Mouse (Mus musculus): ENCODE measurements at regions not wholly inside any gene's neighbourhood (a gene's known extent, or its start where the extent isn't known, plus 50 kb on each side); places are given as distances from the start of the nearest gene placed in this dataset.

- DNase-seq (ENCODE audit: low spot score) (no peak), ATAC-seq (ENCODE audit: low FRiP score) (no peak)
- Histone ChIP-seq H3K27me3 (ENCODE audit: control insufficient read depth, insufficient read depth, low read length) (no peaks in the 10 kb centered on the region), H3K9me3 (ENCODE audit: control insufficient read depth, low read length) (no peaks in the 10 kb centered on the region), H3K4me1 (replicated peaks; ENCODE audit: control insufficient read depth, insufficient read depth, low read length) (no peaks in the 10 kb centered on the region), H3K27ac (no peak overlapping the region), H3K9ac (no peak overlapping the region), H3K36me3 (replicated peaks; ENCODE audit: control insufficient read depth, insufficient read depth) (no peaks in the 10 kb centered on the region), H3K4me2 (replicated peaks) (no peak overlapping the region), H3K4me3 (replicated peaks; ENCODE audit: low read length) (no peak overlapping the region)
- WGBS: 90% methylated on average over 8 of the region's 8 CpGs
These were observed 187.4 kb downstream of the Gpd2 start for GRCm38 (mm10) chr2:57424879-57425278.

- ATAC-seq (ENCODE audit: low FRiP score): no peak
- DNase-seq (ENCODE audit: low spot score): no peak
- Histone ChIP-seq H3K4me2 (replicated peaks) (no peak overlapping the region), H3K36me3 (replicated peaks; ENCODE audit: control insufficient read depth, insufficient read depth) (no peaks in the 10 kb centered on the region), H3K9ac (no peak overlapping the region), H3K9me3 (ENCODE audit: control insufficient read depth, low read length) (no peaks in the 10 kb centered on the region), H3K4me3 (replicated peaks; ENCODE audit: low read length) (no peak overlapping the region), H3K27ac (no peak overlapping the region), H3K4me1 (replicated peaks; ENCODE audit: control insufficient read depth, insufficient read depth, low read length) (no peaks in the 10 kb centered on the region), H3K27me3 (ENCODE audit: control insufficient read depth, insufficient read depth, low read length) (no peaks in the 10 kb centered on the region)
- 91% methylated on average over 5 of the region's 5 CpGs for WGBS
These were observed 188.0 kb downstream of the Gpd2 start for GRCm38 (mm10) chr2:57425439-57425838.

GRCm38 (mm10) chr2:57450996-57451770, 213.7 kb downstream of the Gpd2 start:
- Histone ChIP-seq H3K9ac (no peak overlapping the region), H3K27ac (no peak overlapping the region), H3K4me2 (replicated peaks) (no peak overlapping the region), H3K4me3 (replicated peaks; ENCODE audit: low read length) (no peak overlapping the region), H3K27me3 (ENCODE audit: control insufficient read depth, insufficient read depth, low read length) (no peaks in the 10 kb centered on the region), H3K4me1 (replicated peaks; ENCODE audit: control insufficient read depth, insufficient read depth, low read length) (no peaks in the 10 kb centered on the region), H3K9me3 (ENCODE audit: control insufficient read depth, low read length) (no peaks in the 10 kb centered on the region), H3K36me3 (replicated peaks; ENCODE audit: control insufficient read depth, insufficient read depth) (no peaks in the 10 kb centered on the region)
- ATAC-seq (ENCODE audit: low FRiP score) (no peak), DNase-seq (ENCODE audit: low spot score) (no peak)
- 90% methylated on average over 6 of the region's 6 CpGs for WGBS

DNA sequence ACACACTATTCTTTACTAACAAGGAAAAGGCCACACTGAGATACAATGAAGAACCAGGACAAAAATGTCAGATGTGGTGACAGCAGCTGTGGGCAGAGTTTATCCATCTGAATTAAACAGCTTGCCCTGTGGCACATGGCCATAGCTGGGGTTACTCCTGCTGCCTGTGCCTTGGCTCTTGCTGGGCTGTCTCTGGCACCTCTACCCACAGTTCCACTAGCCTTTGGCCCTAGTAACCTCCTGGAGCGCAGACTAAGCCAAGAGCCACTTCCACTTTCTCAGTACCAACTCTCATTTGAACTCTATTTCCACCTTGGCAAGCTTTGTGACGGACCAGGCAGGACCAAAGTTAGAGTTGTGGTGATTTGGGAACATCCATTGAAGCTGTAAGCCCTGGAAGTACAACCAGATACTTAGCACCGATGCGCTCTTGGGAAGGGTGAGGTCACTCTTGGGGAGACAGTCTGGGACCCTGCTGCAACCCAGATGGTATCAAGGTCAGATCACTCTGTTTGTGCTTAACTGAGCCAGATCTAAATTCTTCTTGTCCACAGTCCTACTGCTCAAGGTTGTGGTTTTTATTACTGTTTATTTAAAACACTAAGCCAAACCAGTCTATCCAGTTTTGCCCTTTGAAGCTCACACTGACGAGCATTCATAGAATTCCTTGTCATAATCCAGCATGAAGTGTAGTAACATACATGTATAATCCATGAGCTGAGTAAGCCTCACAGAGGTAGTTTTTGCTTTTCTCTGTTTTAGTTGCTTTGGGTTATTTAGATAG, 216.7 kb downstream of the Gpd2 start:
- H3K27ac ChIP-seq: no peak overlapping the region
- ATAC-seq (ENCODE audit: low FRiP score) (no peak), DNase-seq (ENCODE audit: low spot score) (no peak)
- H3K9ac ChIP-seq: no peak overlapping the region
- H3K4me3 ChIP-seq (replicated peaks; ENCODE audit: low read length): no peak overlapping the region
- H3K4me1 ChIP-seq (replicated peaks; ENCODE audit: control insufficient read depth, insufficient read depth, low read length): no peaks in the 10 kb centered on the region
- no peak overlapping the region for H3K4me2 ChIP-seq (replicated peaks)
- H3K9me3 ChIP-seq (ENCODE audit: control insufficient read depth, low read length): no peaks in the 10 kb centered on the region
- H3K36me3 ChIP-seq (replicated peaks; ENCODE audit: control insufficient read depth, insufficient read depth): no peaks in the 10 kb centered on the region
- H3K27me3 ChIP-seq (ENCODE audit: control insufficient read depth, insufficient read depth, low read length): no peaks in the 10 kb centered on the region
- WGBS: 90% methylated on average over 5 of the region's 5 CpGs

DNA sequence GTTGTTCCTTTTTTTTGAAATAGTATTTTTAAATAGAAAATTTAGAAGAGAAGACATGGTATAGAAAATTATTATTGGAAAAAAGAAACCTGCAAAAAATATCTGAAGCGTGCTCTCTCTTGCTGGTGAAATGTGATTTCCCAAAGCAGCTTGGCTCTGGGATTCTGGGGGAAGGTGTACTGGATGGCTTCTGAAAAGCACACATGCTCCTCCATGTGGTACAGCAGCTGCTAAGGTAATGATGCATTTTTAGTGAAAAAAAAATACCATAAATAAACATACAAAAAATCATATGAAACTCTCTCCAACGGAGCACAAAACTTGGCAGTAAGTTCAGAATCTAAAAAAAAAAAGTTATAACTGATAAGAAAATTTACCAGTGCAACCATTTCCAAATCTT, 222.5 kb downstream of the Gpd2 start:
- Histone ChIP-seq H3K4me3 (replicated peaks; ENCODE audit: low read length) (no peak overlapping the region), H3K27ac (no peak overlapping the region), H3K9ac (no peak overlapping the region), H3K4me2 (replicated peaks) (no peak overlapping the region), H3K36me3 (replicated peaks; ENCODE audit: control insufficient read depth, insufficient read depth) (no peaks in the 10 kb centered on the region), H3K27me3 (ENCODE audit: control insufficient read depth, insufficient read depth, low read length) (no peaks in the 10 kb centered on the region), H3K9me3 (ENCODE audit: control insufficient read depth, low read length) (no peaks in the 10 kb centered on the region), H3K4me1 (replicated peaks; ENCODE audit: control insufficient read depth, insufficient read depth, low read length) (no peaks in the 10 kb centered on the region)
- no peak for DNase-seq (ENCODE audit: low spot score)
- WGBS: 89% methylated on average over 2 of the region's 2 CpGs
- no peak for ATAC-seq (ENCODE audit: low FRiP score)

GRCm38 (mm10) chr2:57473873-57474272, 236.4 kb downstream of the Gpd2 start:
- Histone ChIP-seq H3K27me3 (ENCODE audit: control insufficient read depth, insufficient read depth, low read length) (no peaks in the 10 kb centered on the region), H3K9me3 (ENCODE audit: control insufficient read depth, low read length) (no peaks in the 10 kb centered on the region), H3K4me3 (replicated peaks; ENCODE audit: low read length) (no peak overlapping the region), H3K27ac (no peak overlapping the region), H3K4me1 (replicated peaks; ENCODE audit: control insufficient read depth, insufficient read depth, low read length) (no peaks in the 10 kb centered on the region), H3K36me3 (replicated peaks; ENCODE audit: control insufficient read depth, insufficient read depth) (no peaks in the 10 kb centered on the region), H3K4me2 (replicated peaks) (no peak overlapping the region), H3K9ac (no peak overlapping the region)
- 84% methylated on average over 3 of the region's 3 CpGs for WGBS
- ATAC-seq (ENCODE audit: low FRiP score): no peak
- no peak for DNase-seq (ENCODE audit: low spot score)

- 88% methylated on average over 4 of the region's 4 CpGs for WGBS
- Histone ChIP-seq H3K9ac (no peak overlapping the region), H3K36me3 (replicated peaks; ENCODE audit: control insufficient read depth, insufficient read depth) (no peaks in the 10 kb centered on the region), H3K4me1 (replicated peaks; ENCODE audit: control insufficient read depth, insufficient read depth, low read length) (no peaks in the 10 kb centered on the region), H3K27me3 (ENCODE audit: control insufficient read depth, insufficient read depth, low read length) (no peaks in the 10 kb centered on the region), H3K9me3 (ENCODE audit: control insufficient read depth, low read length) (no peaks in the 10 kb centered on the region), H3K4me2 (replicated peaks) (no peak overlapping the region), H3K4me3 (replicated peaks; ENCODE audit: low read length) (no peak overlapping the region), H3K27ac (no peak overlapping the region)
- no peak for DNase-seq (ENCODE audit: low spot score)
- no peak for ATAC-seq (ENCODE audit: low FRiP score)
These were observed 254.7 kb downstream of the Gpd2 start for GRCm38 (mm10) chr2:57492116-57492515.

DNA sequence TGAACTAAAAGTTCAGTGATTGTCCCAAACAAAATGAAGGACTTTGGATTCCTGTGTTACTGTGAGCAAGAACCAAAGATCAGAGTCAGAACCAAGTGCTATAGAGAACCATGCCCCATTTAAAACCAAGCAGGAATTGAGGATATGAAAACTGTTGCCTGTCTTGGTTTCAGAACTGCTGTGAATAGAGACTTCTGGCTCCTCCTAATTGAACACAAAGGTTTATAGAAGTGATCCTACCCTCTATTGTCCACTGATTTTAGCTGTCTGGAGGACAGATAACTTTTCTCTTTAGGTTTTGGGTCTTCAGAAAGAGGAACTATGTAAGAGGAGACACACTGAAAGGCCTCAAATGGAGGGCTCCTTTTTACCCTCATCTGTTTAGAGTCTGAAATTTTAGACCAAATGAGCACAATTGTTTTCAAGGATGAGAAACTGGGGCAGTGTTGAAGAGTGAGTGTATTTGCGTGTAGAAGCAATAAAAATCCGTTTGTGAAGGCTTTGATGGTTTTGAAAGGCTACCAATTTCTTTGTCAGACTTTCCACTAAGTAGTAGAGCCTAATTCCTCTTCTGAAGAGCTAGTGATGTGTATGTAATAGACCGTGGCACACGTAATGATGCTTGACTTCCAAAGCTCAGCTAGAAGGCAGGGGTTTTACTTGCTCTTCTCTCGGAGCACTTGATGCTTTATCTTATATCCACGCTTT, 255.6 kb downstream of the Gpd2 start:
- Histone ChIP-seq H3K27me3 (ENCODE audit: control insufficient read depth, insufficient read depth, low read length) (no peaks in the 10 kb centered on the region), H3K27ac (no peak overlapping the region), H3K9ac (no peak overlapping the region), H3K36me3 (replicated peaks; ENCODE audit: control insufficient read depth, insufficient read depth) (no peaks in the 10 kb centered on the region), H3K4me1 (replicated peaks; ENCODE audit: control insufficient read depth, insufficient read depth, low read length) (no peaks in the 10 kb centered on the region), H3K4me2 (replicated peaks) (no peak overlapping the region), H3K4me3 (replicated peaks; ENCODE audit: low read length) (no peak overlapping the region), H3K9me3 (ENCODE audit: control insufficient read depth, low read length) (no peaks in the 10 kb centered on the region)
- DNase-seq (ENCODE audit: low spot score): no peak
- 56% methylated on average over 6 of the region's 6 CpGs for WGBS
- no peak for ATAC-seq (ENCODE audit: low FRiP score)

DNA sequence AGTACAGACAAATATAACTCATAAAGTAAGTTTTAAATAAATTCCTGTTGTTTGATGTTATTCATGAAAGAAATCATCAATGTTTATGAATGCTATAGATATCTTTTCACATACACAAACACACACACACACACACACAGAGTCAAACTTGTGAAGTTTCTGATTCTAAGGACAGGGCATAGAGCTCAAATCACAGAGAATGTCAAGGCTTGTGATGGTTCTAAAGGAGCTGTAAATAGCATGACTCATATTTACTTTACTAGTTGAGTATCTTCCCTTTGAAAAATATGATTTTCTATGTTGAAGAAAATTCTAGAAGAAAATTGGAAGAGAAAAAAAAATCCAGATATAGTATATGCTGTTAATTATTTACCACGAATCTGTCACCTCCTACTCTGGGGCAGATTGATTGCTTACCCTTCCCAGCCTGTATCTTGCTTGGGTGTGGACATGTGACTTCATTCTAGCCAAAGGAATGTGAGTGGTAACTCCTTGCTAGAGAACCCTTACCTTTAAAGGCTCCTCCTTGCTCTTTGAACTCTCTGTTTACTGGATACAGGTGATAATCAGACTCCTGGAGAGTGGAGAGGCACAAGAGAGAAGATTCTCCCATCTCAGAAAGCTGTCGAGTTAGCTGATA, 259.0 kb downstream of the Gpd2 start:
- no peaks in the 10 kb centered on the region for H3K9me3 ChIP-seq (ENCODE audit: control insufficient read depth, low read length)
- 75% methylated on average over 2 of the region's 2 CpGs for WGBS
- no peak overlapping the region for H3K27ac ChIP-seq
- no peak overlapping the region for H3K4me2 ChIP-seq (replicated peaks)
- ATAC-seq (ENCODE audit: low FRiP score) (no peak), DNase-seq (ENCODE audit: low spot score) (no peak)
- no peaks in the 10 kb centered on the region for H3K27me3 ChIP-seq (ENCODE audit: control insufficient read depth, insufficient read depth, low read length)
- no peak overlapping the region for H3K4me3 ChIP-seq (replicated peaks; ENCODE audit: low read length)
- H3K9ac ChIP-seq: no peak overlapping the region
- no peaks in the 10 kb centered on the region for H3K4me1 ChIP-seq (replicated peaks; ENCODE audit: control insufficient read depth, insufficient read depth, low read length)
- H3K36me3 ChIP-seq (replicated peaks; ENCODE audit: control insufficient read depth, insufficient read depth): no peaks in the 10 kb centered on the region
